Mouse (Mus musculus): ENCODE results near the gene Prr3.
A peak's percentile ranks its signal among the peaks of the same experiment; 100 is the strongest.

The Prr3 gene

DNA sequence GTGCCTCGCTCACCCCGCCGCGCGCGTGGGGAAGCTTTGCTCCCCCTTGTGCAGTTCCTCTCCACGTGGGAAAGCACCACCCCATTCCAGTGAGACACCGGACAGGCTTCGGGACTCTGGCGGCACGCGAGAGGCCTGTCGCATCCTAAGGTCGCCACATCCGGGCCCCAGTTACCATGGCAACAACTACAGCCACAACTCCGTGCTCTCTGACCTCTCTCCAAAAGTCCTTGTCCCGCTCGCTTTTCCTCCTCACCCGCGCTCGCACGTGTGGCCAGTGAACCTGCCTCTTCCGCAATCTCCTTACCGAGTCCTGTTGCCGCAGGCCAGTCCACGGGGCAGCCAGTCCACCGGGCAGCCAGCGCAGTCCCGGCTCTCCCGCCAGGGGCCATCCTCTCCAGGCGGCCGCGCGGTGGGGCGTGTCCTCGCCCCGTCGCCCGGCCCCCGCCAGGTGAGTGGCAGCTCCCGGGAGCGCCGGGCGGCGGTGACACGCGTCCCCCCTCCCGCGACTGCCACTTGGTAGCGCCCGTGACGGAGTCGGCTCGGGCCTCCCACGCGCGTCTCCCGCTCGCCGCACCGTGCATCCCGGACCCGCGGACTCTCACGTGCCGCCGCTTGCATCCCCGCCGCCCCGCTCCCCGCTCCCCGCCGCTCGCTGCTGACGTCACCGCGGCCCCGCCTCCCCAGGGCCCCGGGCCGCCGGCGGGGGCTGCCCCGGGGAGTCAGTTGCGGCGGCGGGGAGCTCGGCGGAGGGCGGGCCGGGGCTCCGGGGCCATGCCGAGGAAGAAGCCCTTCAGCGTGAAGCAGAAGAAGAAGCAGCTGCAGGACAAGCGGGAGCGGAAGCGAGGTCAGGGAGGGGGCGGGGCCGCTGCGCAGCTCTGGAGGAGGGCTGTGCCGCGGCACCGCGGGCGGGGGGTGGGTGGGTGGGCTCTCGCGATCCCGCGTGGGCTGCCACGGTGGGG, at the start of gene Prr3, which contains the start of gene Gnl1:
TSS of gene Prr3 (minus strand) at position 836 of the 962 bp plus-strand sequence.
TSS of gene Gnl1 (plus strand) at position 451 of the 962 bp plus-strand sequence.
- DNase-seq (ENCODE audit: low read depth), result peak; percentile 96

DNA sequence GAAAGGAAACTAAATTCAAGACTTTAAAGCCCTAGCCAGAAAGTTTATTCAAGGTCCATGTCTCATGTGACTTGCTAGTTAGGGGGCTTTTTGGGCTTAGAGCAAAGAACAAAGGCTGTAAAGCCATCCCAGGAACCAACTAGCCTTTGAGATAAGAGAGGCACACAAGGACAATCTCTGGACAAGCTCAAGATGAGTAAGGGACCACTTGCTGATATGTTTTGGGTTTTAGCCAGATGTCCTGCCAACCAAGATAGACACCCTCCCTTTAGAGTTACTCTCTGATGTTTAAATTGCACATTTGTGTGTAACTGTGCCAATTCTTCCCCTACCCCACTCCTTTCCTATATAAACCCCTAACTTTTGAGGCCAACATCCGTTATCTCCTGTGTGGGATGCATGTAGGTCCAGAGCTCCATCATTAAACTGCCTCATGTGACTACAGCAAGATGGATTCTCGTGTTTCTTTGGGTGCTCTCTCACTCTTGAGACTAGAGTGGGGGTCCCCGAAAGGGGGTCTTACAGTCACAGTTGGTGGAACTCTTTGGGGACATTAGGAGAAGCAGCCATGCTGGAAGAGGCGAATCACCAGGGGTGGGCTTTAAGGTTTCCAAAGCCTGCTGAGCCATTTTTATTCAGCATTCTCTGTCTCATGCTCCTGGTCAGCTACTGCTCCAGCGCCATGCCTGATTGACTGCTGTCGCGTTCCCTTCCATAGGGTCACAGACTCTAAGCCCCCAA, 49.0 kb upstream of the Prr3 start:
- no peak for DNase-seq (ENCODE audit: low read depth)

DNA sequence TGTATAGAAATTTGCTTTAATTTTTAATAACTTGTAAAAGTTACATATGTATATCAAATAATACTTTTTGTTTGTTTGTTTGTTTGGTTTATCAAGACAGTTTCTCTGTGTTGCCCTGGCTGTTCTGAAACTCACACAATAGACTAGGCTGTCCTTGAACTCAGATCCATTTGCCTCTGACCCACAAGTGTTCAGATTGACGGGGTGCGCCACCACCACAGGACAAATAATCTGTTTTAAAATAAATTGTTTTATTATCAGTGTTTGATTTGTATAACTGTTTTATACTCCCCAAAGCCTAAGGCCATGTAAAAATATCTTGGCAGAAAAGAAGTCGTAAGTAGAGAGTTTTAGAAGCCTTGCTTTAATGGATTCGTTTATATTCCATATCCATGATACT, 47.6 kb upstream of the Prr3 start:
- DNase-seq (ENCODE audit: low read depth), result no peak

DNA sequence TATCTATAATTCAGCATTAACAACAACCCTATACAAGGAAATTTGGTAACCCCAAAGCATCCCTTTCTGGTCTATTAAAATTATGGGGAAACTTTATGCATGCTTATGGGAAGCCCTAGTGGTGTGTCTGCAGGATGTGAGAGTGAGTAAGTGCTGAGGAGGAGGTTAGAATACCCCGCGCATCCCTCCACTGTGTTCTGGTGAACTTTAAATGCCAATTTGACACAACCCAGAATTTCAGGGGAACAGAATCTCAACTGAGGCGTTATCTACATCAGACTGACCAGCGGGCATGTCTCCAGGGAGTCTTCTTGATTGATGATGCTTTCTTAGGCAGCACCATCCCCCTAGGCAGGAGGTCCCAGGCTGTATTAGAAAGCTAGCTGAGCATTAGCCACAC, 45.9 kb upstream of the Prr3 start:
- DNase-seq (ENCODE audit: low read depth), result no peak

DNA sequence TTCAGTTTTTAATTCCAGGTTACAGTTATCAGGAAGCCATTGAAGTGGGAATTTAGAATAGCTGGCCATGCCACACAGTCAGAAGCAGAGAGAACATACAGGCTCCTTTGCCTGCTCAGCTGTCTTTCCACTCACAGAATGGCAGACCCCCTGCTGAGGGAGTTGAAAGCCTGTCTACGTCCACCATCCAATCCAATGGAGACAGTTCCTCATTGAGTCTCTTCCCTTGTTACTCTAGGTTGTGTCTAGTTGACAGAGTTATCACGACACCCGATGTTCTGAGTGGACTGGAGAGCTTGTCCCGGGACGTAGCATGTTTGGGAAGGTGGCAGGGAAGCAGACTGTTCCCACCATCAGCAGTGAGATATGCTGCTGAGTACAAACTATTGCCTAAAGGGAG, 45.2 kb upstream of the Prr3 start:
- DNase-seq (ENCODE audit: low read depth), result no peak

DNA sequence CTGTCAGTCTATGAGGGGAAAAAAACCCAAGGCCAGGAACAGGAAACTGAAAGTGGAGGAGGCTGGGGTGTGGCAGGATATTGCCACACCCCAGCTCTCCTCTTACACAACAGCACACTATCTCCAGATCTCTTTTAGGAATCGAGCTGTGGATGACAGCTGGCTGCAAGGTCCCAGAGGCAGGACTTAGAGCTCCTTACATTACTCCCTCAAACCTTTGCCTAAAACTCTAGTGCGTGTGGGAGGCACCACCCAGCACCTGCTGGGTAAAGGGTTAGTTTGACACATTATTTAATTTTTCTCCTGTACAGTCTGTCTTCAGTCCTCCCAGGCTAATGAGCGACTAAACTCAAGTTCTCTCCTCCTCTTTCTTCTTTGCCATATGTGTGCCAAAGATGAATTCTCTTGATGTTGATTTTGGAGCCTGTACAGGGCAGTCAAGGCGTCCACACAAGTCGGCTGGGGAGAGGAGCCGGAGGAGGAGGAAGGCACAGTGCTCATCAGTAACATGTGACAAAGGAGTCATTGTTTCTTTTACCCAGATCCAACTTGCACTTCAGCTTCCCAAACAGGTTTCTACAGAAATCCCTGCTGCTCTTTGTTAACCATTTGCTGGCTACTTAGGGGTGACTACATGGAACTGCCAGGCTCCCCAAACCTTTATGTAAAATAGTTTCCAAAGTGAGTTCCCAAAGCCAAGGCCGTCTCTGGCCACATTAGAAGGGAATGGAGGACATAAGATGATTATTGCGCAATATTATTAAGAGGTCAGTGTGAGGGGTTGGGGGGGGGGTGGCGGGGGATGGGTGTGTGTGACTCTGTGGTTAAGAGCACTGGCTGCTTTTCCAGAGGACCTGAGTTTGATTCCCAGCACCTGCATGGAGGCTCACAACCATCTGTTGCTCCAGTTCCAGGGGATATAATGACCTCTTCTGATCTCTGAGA, 43.9 kb upstream of the Prr3 start:
- DNase-seq (ENCODE audit: low read depth), result peak; percentile 94

DNA sequence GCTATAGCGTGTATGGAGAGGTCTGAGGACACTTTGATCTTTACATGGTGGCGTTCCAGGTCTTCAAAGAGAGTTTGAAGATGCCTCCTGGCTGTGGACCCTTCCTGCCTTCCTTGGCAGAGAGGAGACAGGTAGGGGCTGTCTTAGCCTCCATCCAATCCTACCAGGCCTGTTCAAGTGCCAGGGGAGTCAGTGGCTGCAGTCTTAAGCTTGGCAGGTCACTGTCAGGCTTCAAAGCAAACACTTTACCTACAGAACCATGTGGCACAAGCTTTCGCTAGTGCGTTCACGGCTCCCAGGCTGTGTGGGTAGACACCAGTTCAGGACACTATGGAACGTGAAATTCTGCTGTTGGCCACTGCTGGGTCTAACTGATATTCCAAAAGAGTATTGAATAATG, 42.9 kb upstream of the Prr3 start:
- no peak for DNase-seq (ENCODE audit: low read depth)

DNA sequence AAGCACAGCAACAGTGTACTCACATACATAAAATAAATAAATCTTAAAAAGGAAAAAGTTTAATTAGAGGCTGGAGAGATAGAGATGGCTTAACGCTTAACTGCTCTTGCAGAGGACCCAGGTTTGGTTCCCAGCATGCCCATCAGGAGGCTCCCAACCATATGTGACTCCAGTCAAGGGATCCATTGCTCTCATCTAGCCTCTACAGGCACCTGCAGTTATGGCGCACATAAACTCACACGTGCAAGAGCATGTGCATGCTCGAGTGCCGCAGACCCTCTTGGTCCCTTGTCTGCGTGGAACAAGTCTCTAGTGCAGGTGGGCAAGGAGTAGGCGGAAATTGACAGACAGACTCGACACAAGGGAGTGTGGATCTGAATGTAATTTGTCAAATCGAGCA, 42.1 kb upstream of the Prr3 start:
- no peak for DNase-seq (ENCODE audit: low read depth)

DNA sequence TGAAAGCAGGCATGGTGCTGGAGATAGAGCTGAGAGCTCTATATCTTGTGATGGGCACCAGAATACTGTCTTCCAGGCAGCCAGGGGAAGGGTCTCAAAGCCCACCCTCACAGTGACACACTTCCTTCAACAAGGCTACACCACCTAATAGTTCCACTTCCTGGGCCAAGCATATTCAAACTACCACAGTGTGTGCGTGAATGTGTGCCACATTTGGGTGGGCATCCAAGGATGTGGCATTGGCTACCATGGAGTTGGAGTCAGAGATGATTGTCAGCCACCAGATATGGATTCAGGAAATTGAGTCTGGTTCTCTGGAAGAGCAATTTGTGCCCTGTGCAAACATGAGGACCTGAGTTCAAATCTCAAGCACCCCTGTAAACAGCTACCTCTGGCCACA, 41.3 kb upstream of the Prr3 start:
- no peak for DNase-seq (ENCODE audit: low read depth)

DNA sequence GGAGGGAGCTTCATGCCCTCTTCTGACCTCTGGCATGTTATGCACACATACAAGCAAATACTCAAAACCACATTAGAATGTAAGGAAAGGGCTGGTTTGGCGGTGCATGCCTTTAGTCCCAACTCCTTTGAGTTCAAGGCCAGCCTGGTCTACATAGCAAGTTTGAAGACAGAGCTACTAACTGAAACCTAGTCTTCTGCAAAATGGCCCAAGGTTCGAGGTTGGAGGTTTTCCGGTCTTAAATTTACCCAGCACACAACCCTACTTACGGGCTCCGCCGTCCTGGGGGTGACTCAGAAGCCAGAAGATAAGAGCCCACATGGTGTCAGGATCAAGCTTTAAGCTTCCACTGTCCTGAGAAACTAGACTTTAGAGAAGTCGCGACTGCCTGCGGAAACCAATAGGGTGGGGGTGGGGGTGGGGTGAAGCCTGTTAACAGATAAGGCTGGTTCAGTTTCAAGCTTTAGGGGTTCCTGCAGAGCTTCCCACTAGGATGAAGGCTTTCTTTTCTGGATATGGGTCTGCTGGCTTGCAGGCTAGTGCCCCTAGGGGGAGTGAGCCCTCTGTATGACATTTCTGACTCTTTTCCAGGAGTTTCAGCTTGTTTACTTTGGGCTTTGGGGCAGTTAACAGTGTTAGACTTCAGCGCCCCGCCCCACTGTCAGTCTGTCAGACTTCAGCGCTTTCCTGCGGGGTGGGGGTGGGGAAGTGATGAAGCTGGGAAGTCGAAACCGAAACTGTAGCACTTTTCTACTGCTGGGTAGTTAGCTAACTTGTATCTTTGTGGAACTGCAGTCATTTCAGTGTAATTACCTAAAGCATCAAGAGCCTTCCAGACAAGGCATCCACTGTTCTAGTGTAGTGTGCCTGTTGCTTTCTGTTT, 40.4 kb upstream of the Prr3 start, which contains the start of gene H2-T24:
TSS of gene H2-T24 (minus strand) at position 370 of the 883 bp plus-strand sequence.
- peak; percentile 99 for DNase-seq (ENCODE audit: low read depth)

DNA sequence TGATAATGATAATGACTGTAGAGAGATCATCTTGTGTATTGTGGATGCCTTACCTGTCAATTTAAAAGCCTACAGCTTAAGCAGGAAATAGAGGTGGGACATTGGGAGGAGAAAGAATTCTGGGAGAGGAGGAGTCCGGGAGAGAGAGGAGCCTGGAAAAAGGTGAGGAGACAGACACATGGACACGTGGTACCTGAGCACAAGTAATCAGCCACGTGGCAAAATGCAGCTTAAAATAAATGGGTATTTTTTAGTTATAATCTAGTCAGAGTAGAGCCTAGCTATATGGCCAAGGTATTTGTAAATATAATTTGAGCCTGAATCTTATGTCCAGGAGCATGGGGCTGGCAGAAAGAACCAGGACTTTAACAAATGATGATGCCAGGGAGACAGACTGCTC, 39.5 kb upstream of the Prr3 start:
- DNase-seq (ENCODE audit: low read depth), result no peak

DNA sequence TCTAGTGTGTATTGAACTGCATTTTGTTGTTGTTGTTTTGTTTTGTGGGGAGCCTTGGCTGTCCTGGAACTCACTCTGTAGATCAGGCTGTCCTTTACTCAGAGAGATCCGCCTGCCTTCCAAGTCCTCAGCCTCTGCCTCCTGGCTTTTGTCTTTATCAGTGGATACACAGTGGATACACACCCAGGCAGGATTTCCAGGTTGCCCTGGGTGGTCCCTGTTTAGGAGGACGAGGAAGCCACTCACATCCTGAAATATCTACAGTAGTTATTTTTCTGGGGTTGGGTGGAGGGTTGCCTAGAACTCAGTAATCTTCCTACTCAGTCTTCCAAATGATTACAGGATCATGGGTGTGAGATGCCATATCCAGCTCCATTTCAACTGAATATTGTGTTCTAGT, 38.9 kb upstream of the Prr3 start:
- no peak for DNase-seq (ENCODE audit: low read depth)

DNA sequence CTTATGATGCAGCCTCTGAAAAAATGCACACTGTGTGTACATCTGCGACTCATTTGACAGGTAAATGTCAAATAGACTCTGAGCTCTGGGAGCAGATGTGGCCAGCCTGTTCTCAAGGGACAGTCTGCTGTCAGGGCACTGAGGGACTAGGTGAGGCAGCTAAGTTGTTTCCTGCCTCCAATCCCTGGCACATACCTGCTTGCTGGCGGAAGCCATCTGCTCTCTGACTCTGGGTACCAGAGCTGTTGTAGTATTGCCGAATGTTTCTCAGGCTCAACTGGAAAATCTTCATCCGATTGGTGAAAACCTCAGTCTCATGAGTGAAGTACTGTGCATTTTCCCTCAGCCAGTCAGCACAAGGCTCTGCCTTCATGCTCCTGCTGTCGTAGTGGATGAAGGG, 37.0 kb upstream of the Prr3 start:
- no peak for DNase-seq (ENCODE audit: low read depth)

DNA sequence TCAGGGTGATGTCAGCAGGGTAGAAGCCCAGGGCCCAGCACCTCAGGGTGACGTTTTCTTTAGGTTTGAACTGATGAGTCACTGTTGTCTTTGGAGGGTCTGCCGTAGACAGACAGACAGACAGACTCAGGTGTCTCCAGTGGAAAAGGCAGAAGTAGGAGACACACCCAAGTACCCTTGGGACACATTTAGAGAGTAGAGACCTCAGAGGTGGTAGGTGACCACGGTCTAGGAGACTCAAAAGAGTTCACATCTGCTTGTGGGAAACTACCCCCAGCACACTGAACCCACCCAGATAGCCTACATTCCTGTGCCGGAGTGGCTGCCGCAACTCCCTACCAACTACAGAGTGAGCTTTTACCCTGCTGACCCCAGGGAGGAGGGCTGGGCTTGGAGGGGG, 34.9 kb upstream of the Prr3 start:
- DNase-seq (ENCODE audit: low read depth), result no peak

DNA sequence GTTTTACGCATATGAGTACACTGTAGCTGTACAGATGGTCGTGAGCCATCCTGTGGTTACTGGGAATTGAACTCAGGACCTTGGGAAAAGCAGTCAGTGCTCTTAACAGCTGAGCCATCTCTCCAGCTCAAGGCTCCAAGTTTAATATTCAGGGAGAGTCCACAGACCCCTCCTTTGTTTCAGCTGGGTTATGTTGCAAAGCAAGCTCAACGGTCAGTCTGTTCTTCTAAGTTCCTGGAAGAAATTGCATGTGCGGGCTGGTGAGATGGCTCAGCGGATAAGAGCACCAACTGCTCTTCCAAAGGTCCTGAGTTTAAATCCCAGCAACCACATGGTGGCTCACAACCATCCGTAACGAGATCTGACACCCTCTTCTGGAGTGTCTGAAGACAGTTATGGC, 24.4 kb upstream of the Prr3 start:
- peak; percentile 39 for DNase-seq (ENCODE audit: low read depth)

DNA sequence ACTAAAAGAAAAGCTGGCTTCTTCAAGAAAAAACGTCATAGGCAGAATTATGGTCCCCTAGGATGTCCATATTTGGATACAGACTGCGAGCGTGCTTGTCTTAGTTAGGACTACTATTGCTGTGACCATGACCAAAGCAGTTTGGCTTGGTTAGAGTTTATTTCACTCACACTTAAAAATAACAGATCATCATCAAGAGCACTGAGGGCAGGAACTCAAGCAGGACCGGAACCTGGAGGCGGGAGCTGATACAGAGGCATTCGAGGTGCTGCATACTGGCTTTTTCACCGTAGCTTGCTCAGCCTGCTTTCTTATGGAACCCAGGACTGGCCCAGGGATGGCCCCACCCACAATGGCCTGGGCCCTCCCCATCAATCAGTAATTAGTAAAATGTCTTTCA, 23.3 kb upstream of the Prr3 start:
- DNase-seq (ENCODE audit: low read depth), result no peak

DNA sequence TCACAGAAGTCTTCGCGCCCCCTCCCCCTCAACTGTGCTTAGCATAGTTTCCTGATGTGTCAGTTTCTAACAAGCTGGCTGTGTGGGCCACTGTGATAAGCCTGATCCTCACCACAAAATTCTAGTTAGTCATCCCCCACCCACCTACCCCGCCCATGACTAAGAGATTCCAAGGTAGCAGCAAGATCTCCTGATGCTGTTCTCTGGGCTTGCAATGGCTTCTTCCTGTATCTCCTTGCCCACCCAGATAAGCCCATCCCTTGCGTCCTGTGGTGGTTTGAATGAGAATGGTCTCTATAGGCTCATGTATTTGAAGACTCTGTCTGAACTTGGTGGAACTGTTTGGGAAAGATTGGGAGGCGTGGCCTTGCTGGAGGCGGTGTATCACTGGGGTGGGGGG, 21.9 kb upstream of the Prr3 start:
- DNase-seq (ENCODE audit: low read depth), result peak; percentile 99

DNA sequence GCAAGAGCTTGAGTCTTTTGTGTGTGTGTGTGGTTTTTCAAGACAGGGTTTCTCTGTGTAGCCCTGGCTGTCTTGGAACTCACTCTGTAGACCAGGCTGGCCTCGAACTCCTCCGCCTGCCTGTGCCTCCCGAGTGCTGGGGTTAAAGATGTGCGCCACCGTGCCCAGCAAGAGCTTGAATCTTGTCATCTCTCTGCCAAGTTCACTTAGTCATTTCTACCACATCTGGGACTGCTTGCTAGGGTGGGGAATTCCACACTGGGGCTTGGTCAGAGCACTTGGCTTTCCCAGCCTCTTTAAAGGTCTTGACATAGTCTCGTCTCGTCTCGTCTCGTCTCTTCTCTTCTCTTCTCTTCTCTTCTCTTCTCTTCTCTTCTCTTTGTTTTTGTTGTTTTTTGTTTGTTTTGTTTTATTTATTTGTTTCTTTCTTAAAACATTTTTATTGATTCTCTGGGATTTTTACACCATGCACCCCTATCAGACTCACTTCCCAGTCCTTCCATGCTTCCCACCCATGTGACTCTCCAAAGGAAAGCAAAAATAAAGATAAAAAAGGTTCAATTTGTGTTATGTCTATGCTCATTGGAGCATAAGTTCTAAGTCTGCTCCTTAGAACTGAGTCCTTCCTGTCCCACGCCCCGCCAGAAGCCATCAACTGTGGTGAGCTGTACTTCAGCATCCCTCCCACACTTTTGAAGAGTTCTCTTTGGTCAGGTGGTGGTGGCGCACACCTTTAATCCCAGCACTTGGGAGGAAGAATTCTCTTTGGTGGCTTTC, 21.3 kb upstream of the Prr3 start:
- peak; percentile 77 for DNase-seq (ENCODE audit: low read depth)

DNA sequence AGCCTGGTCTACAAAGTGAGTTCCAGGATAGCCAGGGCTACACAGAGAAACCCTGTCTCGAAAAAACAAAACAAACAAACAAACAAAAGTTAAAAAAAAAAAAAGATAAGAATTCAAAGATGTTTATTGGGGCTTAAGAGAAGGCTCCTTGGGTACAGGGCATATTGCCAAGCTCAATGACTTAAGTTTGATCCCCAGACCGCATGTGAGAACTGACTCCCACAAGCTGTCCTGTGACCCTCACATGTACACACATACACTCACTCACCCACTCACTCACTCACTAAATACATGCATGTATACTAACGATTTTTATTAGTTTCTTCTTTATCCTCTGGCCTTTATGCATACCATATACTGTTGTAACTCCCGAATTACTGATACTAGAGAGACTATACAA, 20.3 kb upstream of the Prr3 start:
- peak; percentile 83 for DNase-seq (ENCODE audit: low read depth)

DNA sequence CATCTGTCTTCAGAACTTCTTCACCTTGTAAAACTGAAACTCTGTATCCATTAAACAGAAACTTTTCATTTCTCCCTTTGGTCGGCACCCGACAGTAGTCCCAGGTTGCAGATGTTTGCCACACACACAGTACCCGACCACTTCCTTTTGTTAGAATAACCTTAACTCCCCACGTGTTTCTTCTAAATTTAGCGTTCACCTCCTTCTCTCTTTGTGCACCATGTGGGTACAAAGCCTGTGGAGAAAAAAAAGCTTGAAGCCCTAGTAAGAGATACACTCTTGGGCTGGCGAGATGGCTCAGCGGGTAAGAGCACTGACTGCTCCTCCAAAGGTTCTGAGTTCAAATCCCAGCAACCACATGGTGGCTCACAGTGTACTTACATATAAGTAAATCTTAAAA, 19.3 kb upstream of the Prr3 start:
- peak; percentile 88 for DNase-seq (ENCODE audit: low read depth)

Measured in 416B (cell line).